Mouse (Mus musculus) heart, adult 2 months (tissue): ENCODE data around the gene Gprin3.

Experiments used
- CTCF ChIP-seq: fragments of 200-600 bp; IDR thresholded peaks from 2 replicates; pipeline ENCODE4 v1.8.1; 2022; ENCODE audit warnings: antibody characterized with exemption, mild to moderate bottlenecking, moderate library complexity
- EP300 ChIP-seq: fragments of 200-500 bp; IDR thresholded peaks from 2 replicates; pipeline ENCODE4 v1.6.1; 2011; ENCODE audit warnings: low read depth, low read length, control low read depth; ENCODE audit not compliant: insufficient read depth
- POLR2A ChIP-seq: fragments of 200-500 bp; IDR thresholded peaks from 2 replicates; pipeline ENCODE4 v1.6.1; 2011; ENCODE audit warnings: mild to moderate bottlenecking, low read depth, low read length, control low read depth; ENCODE audit not compliant: insufficient read depth

DNA sequence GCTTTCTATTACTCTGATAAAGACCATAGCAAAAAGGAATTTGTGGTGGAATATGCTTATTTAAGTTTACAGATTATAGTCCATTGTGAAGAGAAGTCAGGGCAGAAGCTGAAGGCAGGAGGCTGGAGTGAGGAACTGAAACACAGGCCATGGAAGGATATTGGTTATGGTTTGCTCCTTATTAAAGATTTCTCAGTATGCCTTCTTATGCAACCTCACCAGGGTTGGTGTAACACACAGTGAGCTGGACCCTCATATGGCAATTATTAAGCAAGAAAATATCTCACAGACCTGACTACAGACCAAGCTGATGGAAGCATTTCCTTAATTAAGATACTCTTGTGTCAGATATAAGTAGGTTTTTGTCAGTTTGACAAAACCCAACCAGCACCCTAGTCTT lies 32.8 kb upstream of the Gprin3 start:
- no peak for TF ChIP-seq CTCF
- no peak for TF ChIP-seq POLR2A
- TF ChIP-seq EP300, result no peak
